Comparison of ENCODE assay signal across 9 mouse cellular contexts in the genomic region with DNA sequence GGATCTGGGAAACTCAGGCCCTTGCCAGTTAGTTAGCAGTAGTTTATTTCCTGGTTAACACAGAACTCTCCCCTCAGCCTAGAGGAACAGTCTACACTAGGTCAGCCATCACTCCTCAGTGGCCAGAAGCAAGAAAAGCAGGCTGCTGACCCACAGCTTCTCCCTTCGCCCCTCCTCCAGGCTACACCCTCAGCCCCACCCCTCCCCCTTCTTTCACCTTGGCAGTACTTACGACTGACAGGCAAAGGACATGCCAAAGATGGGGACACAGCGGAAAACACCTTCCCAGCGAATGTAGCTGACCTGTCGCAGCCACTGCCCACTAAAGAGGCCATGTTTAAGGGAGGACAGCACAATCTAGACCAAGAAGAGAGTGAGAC. TPM values are rescaled to one million over a fixed set of nuclear protein-coding genes. Genes with fewer than 3 reads are reported as not detected.
DNase-seq lines count a peak whose midpoint lies in the region; ATAC-seq lines count a peak whose summit lies in the region.
"Had no signal": no experiment of that assay in that cellular context is flagged by ENCODE, and none has a peak within 500 bp of the region (broad histone marks: within the 10 kb centered on the region; RNA-seq: fewer than 3 reads in every experiment).

No protein-coding gene starts in this region.

- no peak for ATAC-seq in megakaryocyte, adult 5-6 weeks (ENCODE audit: poor library complexity, severe bottlenecking)
- ATAC-seq in liver, embryonic 12.5 days, result no peak
- ATAC-seq in CD4-positive, CD25-positive, alpha-beta regulatory T cell, adult 4 months, result no peak
- no peak for ATAC-seq in erythroid progenitor cell, adult 5-6 weeks (replicated peaks; ENCODE audit: low FRiP score, poor library complexity, severe bottlenecking)

- no peaks in the 10 kb centered on the region for H3K27me3 ChIP-seq in megakaryocyte, embryonic 14.5 days (replicated peaks)
- no peaks in the 10 kb centered on the region for H3K27me3 ChIP-seq in liver, embryonic 12.5 days (replicated peaks)
- H3K27me3 ChIP-seq: CH12.LX had no signal

- H3K9me3 ChIP-seq in megakaryocyte, embryonic 14.5 days, result no peaks in the 10 kb centered on the region
- H3K9me3 ChIP-seq in liver, embryonic 12.5 days (replicated peaks), result no peaks in the 10 kb centered on the region

- WGBS in liver, embryonic 12.5 days (ENCODE audit: insufficient replicate concordance), result 37% methylated on average over 5 of the region's 5 CpGs

- peaks cover 98% of the 10 kb centered on the region for H3K4me1 ChIP-seq in megakaryocyte, embryonic 14.5 days
- H3K4me1 ChIP-seq in liver, embryonic 12.5 days, result peaks cover 75% of the 10 kb centered on the region

- peak overlapping the region; percentile 55 for H3K4me2 ChIP-seq in liver, embryonic 12.5 days

- H3K9ac ChIP-seq in liver, embryonic 12.5 days, result peak overlapping the region; percentile 31; the same call in 1 of the 2 replicates

- H3K4me3 ChIP-seq in megakaryocyte, embryonic 14.5 days (replicated peaks), result peak overlapping the region; percentile 64
- no peak overlapping the region for H3K4me3 ChIP-seq in liver, embryonic 12.5 days

- peak; percentile 95 for DNase-seq in heart, adult 11 months
- no peak for DNase-seq in heart, postnatal 4 days
- DNase-seq in left cerebral cortex, adult 8-10 months (ENCODE audit: low spot score in 2 of 2), result no peak

- H3K27ac ChIP-seq in liver, embryonic 12.5 days, result peak overlapping the region; percentile 76

- H3K36me3 ChIP-seq in megakaryocyte, embryonic 14.5 days (replicated peaks; ENCODE audit: low read length), result peaks cover 85% of the 10 kb centered on the region
- H3K36me3 ChIP-seq in liver, embryonic 12.5 days, result peaks cover 81% of the 10 kb centered on the region

RNA-seq across cellular contexts. Expression of gene Slc38a10, which starts 13.5 kb away (rescaled TPM):
- 100 to 1,000 TPM; 115 to 116 TPM for total RNA-seq in heart, postnatal 4 days (2021)
- 80.2 and 247 TPM in 2 replicates for polyA plus RNA-seq in megakaryocyte, embryonic 14.5 days (2012; ENCODE audit: insufficient read depth, low replicate concordance)
- 23.4 and 27.7 TPM in 2 replicates for total RNA-seq in megakaryocyte, adult 5-6 weeks (2015)
- 31.9 and 32.6 TPM in 2 replicates for total RNA-seq in megakaryocyte, adult 5-6 weeks (2017)
- polyA plus RNA-seq in liver, embryonic 12.5 days (2016; fragmentation: Nextera tagmentation; extraction: Ambion mirVana), result 54.9 and 55.2 TPM in 2 replicates
- 10 to 100 TPM; 34.8 to 49.2 TPM for polyA plus RNA-seq in CD4-positive, CD25-positive, alpha-beta regulatory T cell, adult 4 months (2017; shearing (Covaris generic))
- 14.8 and 17.2 TPM in 2 replicates for total RNA-seq in erythroid progenitor cell, adult 5-6 weeks (2015; ENCODE audit: low replicate concordance)
- total RNA-seq in erythroid progenitor cell, adult 5-6 weeks (2017; ENCODE audit: low replicate concordance), result 17.1 and 46.0 TPM in 2 replicates
- total RNA-seq in left cerebral cortex, adult 8-10 months (2022), result 10 to 100 TPM; 80.0 to 98.8 (median 89.6) TPM

RNA-seq across cellular contexts. Expression of gene Ndufaf8, which starts 38.9 kb away (rescaled TPM):
- total RNA-seq in heart, postnatal 4 days (2021), result 10 to 100 TPM; 51.6 to 63.0 TPM
- 49.5 and 106 TPM in 2 replicates for polyA plus RNA-seq in megakaryocyte, embryonic 14.5 days (2012; ENCODE audit: insufficient read depth, low replicate concordance)
- total RNA-seq in megakaryocyte, adult 5-6 weeks (2015), result 9.6 and 21.6 TPM in 2 replicates
- total RNA-seq in megakaryocyte, adult 5-6 weeks (2017), result 11.7 and 16.2 TPM in 2 replicates
- 64.4 and 68.1 TPM in 2 replicates for polyA plus RNA-seq in liver, embryonic 12.5 days (2016; fragmentation: Nextera tagmentation; extraction: Ambion mirVana)
- polyA plus RNA-seq in CD4-positive, CD25-positive, alpha-beta regulatory T cell, adult 4 months (2017; shearing (Covaris generic)), result 10 to 100 TPM; 77.9 to 85.0 TPM
- total RNA-seq in erythroid progenitor cell, adult 5-6 weeks (2015; ENCODE audit: low replicate concordance), result 12.6 TPM in 1 of 2 replicates, not detected in the other
- total RNA-seq in erythroid progenitor cell, adult 5-6 weeks (2017; ENCODE audit: low replicate concordance), result 3.1 TPM in 1 of 2 replicates, not detected in the other
- total RNA-seq in left cerebral cortex, adult 8-10 months (2022), result 10 to 100 TPM; 27.8 to 44.9 (median 35.4) TPM

RNA-seq across cellular contexts. Expression of gene Tepsin, which starts 39.1 kb away (rescaled TPM):
- total RNA-seq in heart, postnatal 4 days (2021), result 1 to 10 TPM; 8.7 to 9.7 TPM
- 16.1 and 46.5 TPM in 2 replicates for polyA plus RNA-seq in megakaryocyte, embryonic 14.5 days (2012; ENCODE audit: insufficient read depth, low replicate concordance)
- total RNA-seq in megakaryocyte, adult 5-6 weeks (2015), result 13.4 and 14.3 TPM in 2 replicates
- 14.8 and 18.8 TPM in 2 replicates for total RNA-seq in megakaryocyte, adult 5-6 weeks (2017)
- polyA plus RNA-seq in liver, embryonic 12.5 days (2016; fragmentation: Nextera tagmentation; extraction: Ambion mirVana), result 9.3 and 11.3 TPM in 2 replicates
- 10 to 100 TPM in 1 of 2 experiments, 1 to 10 TPM in 1; 9.2 to 12.1 TPM for polyA plus RNA-seq in CD4-positive, CD25-positive, alpha-beta regulatory T cell, adult 4 months (2017; shearing (Covaris generic))
- total RNA-seq in erythroid progenitor cell, adult 5-6 weeks (2015; ENCODE audit: low replicate concordance), result 4.3 and 27.2 TPM in 2 replicates
- total RNA-seq in erythroid progenitor cell, adult 5-6 weeks (2017; ENCODE audit: low replicate concordance), result 11.0 and 25.7 TPM in 2 replicates
- total RNA-seq in left cerebral cortex, adult 8-10 months (2022), result 10 to 100 TPM; 15.7 to 17.7 (median 17.0) TPM

RNA-seq across cellular contexts. Expression of gene Cep131, which starts 51.0 kb away (rescaled TPM):
- total RNA-seq in heart, postnatal 4 days (2021), result 10 to 100 TPM; 11.6 to 12.6 TPM
- polyA plus RNA-seq in megakaryocyte, embryonic 14.5 days (2012; ENCODE audit: insufficient read depth, low replicate concordance), result 1.5 and 10.4 TPM in 2 replicates
- total RNA-seq in megakaryocyte, adult 5-6 weeks (2015), result 5.2 and 5.8 TPM in 2 replicates
- 9.3 and 16.3 TPM in 2 replicates for total RNA-seq in megakaryocyte, adult 5-6 weeks (2017)
- 10.5 and 11.4 TPM in 2 replicates for polyA plus RNA-seq in liver, embryonic 12.5 days (2016; fragmentation: Nextera tagmentation; extraction: Ambion mirVana)
- under 1 TPM in 1 of 2 experiments, not detected in 1; 0.47 TPM for polyA plus RNA-seq in CD4-positive, CD25-positive, alpha-beta regulatory T cell, adult 4 months (2017; shearing (Covaris generic))
- 3.2 TPM in 1 of 2 replicates, not detected in the other for total RNA-seq in erythroid progenitor cell, adult 5-6 weeks (2015; ENCODE audit: low replicate concordance)
- total RNA-seq in erythroid progenitor cell, adult 5-6 weeks (2017; ENCODE audit: low replicate concordance), result 0.51 and 2.3 TPM in 2 replicates
- total RNA-seq in left cerebral cortex, adult 8-10 months (2022), result 10 to 100 TPM; 29.8 to 37.4 (median 32.2) TPM
